Mouse (Mus musculus) CD4-positive, CD25-positive, alpha-beta regulatory T cell, adult 2 months (primary cell): ENCODE measurements around the gene Socs3.

Experiments used
- DNase-seq: peaks from one replicate; pipeline ENCODE4 v3.0.0-alpha.2; 2012; ENCODE audit warnings: low read depth, low spot score

Socs3 gene

GRCm38 (mm10) chr11:117972656-117973558, 3.1 kb upstream of the Socs3 start:
- DNase-seq, result no peak

GRCm38 (mm10) chr11:117971646-117972242, 1.9 kb upstream of the Socs3 start:
- DNase-seq, result no peak

- DNase-seq, result no peak
Observed at GRCm38 (mm10) chr11:117971100-117971499, 1.3 kb upstream of the Socs3 start.

- peak; percentile 94 for DNase-seq
Observed at GRCm38 (mm10) chr11:117969100-117969944, 525 bp downstream of the Socs3 start.

GRCm38 (mm10) chr11:117968716-117969099, 1.1 kb downstream of the Socs3 start:
- DNase-seq, result no peak

GRCm38 (mm10) chr11:117968016-117968671, 1.7 kb downstream of the Socs3 start:
- DNase-seq, result peak; percentile 66

GRCm38 (mm10) chr11:117967249-117968015, 2.4 kb downstream of the Socs3 start:
- no peak for DNase-seq

- DNase-seq, result peak; percentile 17
Observed at GRCm38 (mm10) chr11:117966506-117967100, 3.2 kb downstream of the Socs3 start.

- DNase-seq, result peak; percentile 87
Observed at GRCm38 (mm10) chr11:117965561-117965981, 4.3 kb downstream of the Socs3 start.

- peak; percentile 45 for DNase-seq
Observed at GRCm38 (mm10) chr11:117965052-117965451, 4.8 kb downstream of the Socs3 start.

- DNase-seq, result peak; percentile 43
Observed at GRCm38 (mm10) chr11:117964294-117964693, 5.6 kb downstream of the Socs3 start.

GRCm38 (mm10) chr11:117963872-117964271, 6.0 kb downstream of the Socs3 start:
- DNase-seq, result no peak

GRCm38 (mm10) chr11:117963091-117963793, 6.6 kb downstream of the Socs3 start:
- DNase-seq, result peak; percentile 95

- DNase-seq, result no peak
Observed at GRCm38 (mm10) chr11:117962228-117963067, 7.4 kb downstream of the Socs3 start.

- DNase-seq, result no peak
Observed at GRCm38 (mm10) chr11:117960601-117961000, 9.2 kb downstream of the Socs3 start.

GRCm38 (mm10) chr11:117959741-117960381, 10.0 kb downstream of the Socs3 start:
- peak; percentile 43 for DNase-seq

- no peak for DNase-seq
Observed at GRCm38 (mm10) chr11:117959166-117959565, 10.7 kb downstream of the Socs3 start.

GRCm38 (mm10) chr11:117958197-117958596, 11.7 kb downstream of the Socs3 start:
- no peak for DNase-seq
